Mouse (Mus musculus) thymus, adult 18-20 months (tissue): ENCODE measurements around the gene Klra2.
"Not testable (repeated sequence)": the region's sequence is repeated elsewhere in the genome, so short reads cannot be mapped to it uniquely, and the experiment has no call there.

Source experiments
- DNase-seq, 2 experiments: peaks; one replicate each; pipeline ENCODE4 v3.0.0; 2022; ENCODE audit warnings: mixed read lengths in 2 of 2

Klra2 gene

GRCm38 (mm10) chr6:131247206-131247605 is at the start of gene Klra2:
Gene Klra2, minus strand, starts transcription at chr6:131247362.
- DNase-seq: no peak

GRCm38 (mm10) chr6:131294435-131295112 is 47.4 kb upstream of the Klra2 start:
- DNase-seq: no peak

GRCm38 (mm10) chr6:131293916-131294315 is 46.8 kb upstream of the Klra2 start:
- DNase-seq: no peak

- peak; percentile 62 to 69 for DNase-seq
Measured at GRCm38 (mm10) chr6:131292991-131293788, 46.0 kb upstream of the Klra2 start, which contains the start of gene Magohb. Gene Magohb, minus strand, starts transcription at chr6:131293244.

- DNase-seq: peak in 1 of 2 experiments; percentile 5
Measured at GRCm38 (mm10) chr6:131292276-131292990, 45.3 kb upstream of the Klra2 start.

- no peak for DNase-seq
Measured at GRCm38 (mm10) chr6:131290430-131290829, 43.3 kb upstream of the Klra2 start.

GRCm38 (mm10) chr6:131278160-131278559 is 31.0 kb upstream of the Klra2 start:
- DNase-seq: not testable (repeated sequence)

GRCm38 (mm10) chr6:131276659-131277058 is 29.5 kb upstream of the Klra2 start:
- no peak for DNase-seq

- no peak for DNase-seq
Measured at GRCm38 (mm10) chr6:131272311-131272710, 25.1 kb upstream of the Klra2 start.

- no peak for DNase-seq
Measured at GRCm38 (mm10) chr6:131270312-131270711, 23.1 kb upstream of the Klra2 start.

GRCm38 (mm10) chr6:131269599-131269998 is 22.4 kb upstream of the Klra2 start:
- no peak for DNase-seq

GRCm38 (mm10) chr6:131264175-131264574 is 17.0 kb upstream of the Klra2 start:
- DNase-seq: no peak

GRCm38 (mm10) chr6:131262778-131263177 is 15.6 kb upstream of the Klra2 start:
- DNase-seq: no peak

- no peak for DNase-seq
Measured at GRCm38 (mm10) chr6:131262009-131262408, 14.8 kb upstream of the Klra2 start.

- no peak for DNase-seq
Measured at GRCm38 (mm10) chr6:131245081-131245480, 2.1 kb downstream of the Klra2 start.
